Mouse (Mus musculus) embryonic facial prominence, embryonic 10.5 days (tissue): ENCODE data around the gene Ddx55. TPM values are rescaled to one million over a fixed set of nuclear protein-coding genes. Genes with fewer than 3 reads are reported as not detected.
"Not testable (repeated sequence)": the region's sequence is repeated elsewhere in the genome, so short reads cannot be mapped to it uniquely, and the experiment has no call there.

Experiments used
- DNase-seq: peaks from one replicate; pipeline ENCODE4 v3.0.0-alpha.2; 2017; ENCODE audit warnings: low spot score
- H3K27ac ChIP-seq: fragments of 300-500 bp; sonication (generic); replicated peaks from 2 replicates; pipeline ENCODE4 v1.5.1; 2016; ENCODE audit warnings: mild to moderate bottlenecking
- H3K27me3 ChIP-seq: fragments of 300-500 bp; sonication (generic); replicated peaks from 2 replicates; pipeline ENCODE4 v1.6.1; 2016; ENCODE audit warnings: low read depth, mild to moderate bottlenecking; ENCODE audit not compliant: poor library complexity, severe bottlenecking
- H3K36me3 ChIP-seq: fragments of 300-500 bp; sonication (generic); replicated peaks from 2 replicates; pipeline ENCODE4 v1.6.1; 2016; ENCODE audit warnings: mild to moderate bottlenecking, moderate library complexity
- H3K4me1 ChIP-seq: fragments of 300-500 bp; sonication (generic); 2 replicates; pipeline ENCODE4 v1.6.1; 2016
- H3K4me3 ChIP-seq: fragments of 300-500 bp; sonication (generic); 2 replicates; pipeline ENCODE4 v1.5.1; 2016; ENCODE audit warnings: mild to moderate bottlenecking, moderate library complexity
- H3K9me3 ChIP-seq: fragments of 300-500 bp; sonication (generic); 2 replicates; pipeline ENCODE4 v1.6.1; 2016; ENCODE audit warnings: mild to moderate bottlenecking
- WGBS: fragments of 180-500 bp; shearing (Covaris S2); methylation state at CpG from one replicate; pipeline ENCODE4 v1.1.7; 2016; 5-methylcytosine and 5-hydroxymethylcytosine counted together
- polyA plus RNA-seq: library from polyadenylated mRNA; unstranded; fragments of >200 nt; fragmentation: Nextera tagmentation; extraction: Ambion mirVana; gene quantifications from 2 replicates; pipeline ENCODE4 v1.2.1, GENCODE M21; 2016

Gene Ddx55
- polyA plus RNA-seq, 1 experiment from 2014 or later = 18.2 TPM

GRCm38 (mm10) chr5:124540905-124541601, 11.6 kb upstream of the Ddx55 start:
- Histone ChIP-seq H3K27me3 (no peaks in the 10 kb centered on the region), H3K4me3 (peak overlapping the region; percentile 99), H3K27ac (peak overlapping the region; percentile 92), H3K36me3 (peaks cover 39% of the 10 kb centered on the region), H3K4me1 (peaks cover 19% of the 10 kb centered on the region), H3K9me3 (no peaks in the 10 kb centered on the region)
- peak; percentile 70 for DNase-seq
- under 1% methylated on average over 84 of the region's 89 CpGs for WGBS

GRCm38 (mm10) chr5:124541602-124541973, 11.1 kb upstream of the Ddx55 start:
- Histone ChIP-seq H3K27me3 (no peaks in the 10 kb centered on the region), H3K27ac (peak overlapping the region; percentile 92), H3K4me3 (peak overlapping the region; percentile 99), H3K36me3 (peaks cover 44% of the 10 kb centered on the region), H3K4me1 (peaks cover 18% of the 10 kb centered on the region), H3K9me3 (no peaks in the 10 kb centered on the region)
- WGBS = 13% methylated on average over 8 of the region's 8 CpGs
- DNase-seq = no peak

- not testable (repeated sequence) for DNase-seq, H3K9me3 ChIP-seq, H3K4me3 ChIP-seq, H3K27me3 ChIP-seq, H3K27ac ChIP-seq
- Histone ChIP-seq H3K36me3 (peaks cover 56% of the 10 kb centered on the region), H3K4me1 (peaks cover 13% of the 10 kb centered on the region)
- 82% methylated on average over 4 of the region's 4 CpGs for WGBS
Observed at GRCm38 (mm10) chr5:124550737-124551136, 1.9 kb upstream of the Ddx55 start.

GRCm38 (mm10) chr5:124551349-124552093, 1.1 kb upstream of the Ddx55 start:
- not testable (repeated sequence) for DNase-seq, H3K9me3 ChIP-seq, H3K27me3 ChIP-seq
- Histone ChIP-seq H3K36me3 (peaks cover 56% of the 10 kb centered on the region), H3K4me1 (peaks cover 13% of the 10 kb centered on the region), H3K27ac (peak overlapping the region; percentile 83), H3K4me3 (peak overlapping the region; percentile 81)
- WGBS = 34% methylated on average over 5 of the region's 5 CpGs

GRCm38 (mm10) chr5:124552094-124552472, 581 bp upstream of the Ddx55 start:
- no peak for DNase-seq
- 12% methylated on average over 9 of the region's 9 CpGs for WGBS
- peaks cover 56% of the 10 kb centered on the region for H3K36me3 ChIP-seq
- H3K9me3 ChIP-seq = no peaks in the 10 kb centered on the region
- H3K4me3 ChIP-seq = peak overlapping the region; percentile 81
- H3K4me1 ChIP-seq = peaks cover 13% of the 10 kb centered on the region
- no peaks in the 10 kb centered on the region for H3K27me3 ChIP-seq
- peak overlapping the region; percentile 83 for H3K27ac ChIP-seq

- H3K4me3 ChIP-seq = peak overlapping the region; percentile 81
- no peaks in the 10 kb centered on the region for H3K9me3 ChIP-seq
- H3K36me3 ChIP-seq = peaks cover 56% of the 10 kb centered on the region
- DNase-seq = no peak
- H3K27ac ChIP-seq = no peak overlapping the region
- H3K4me1 ChIP-seq = peaks cover 13% of the 10 kb centered on the region
- 59% methylated on average over 6 of the region's 6 CpGs for WGBS
- no peaks in the 10 kb centered on the region for H3K27me3 ChIP-seq
Observed at GRCm38 (mm10) chr5:124553607-124554006, 943 bp downstream of the Ddx55 start.

GRCm38 (mm10) chr5:124555145-124555544, 2.5 kb downstream of the Ddx55 start:
- Histone ChIP-seq H3K27me3 (no peaks in the 10 kb centered on the region), H3K4me3 (no peak overlapping the region), H3K36me3 (peaks cover 67% of the 10 kb centered on the region), H3K4me1 (peaks cover 13% of the 10 kb centered on the region), H3K27ac (no peak overlapping the region), H3K9me3 (no peaks in the 10 kb centered on the region)
- WGBS = 85% methylated on average over 1 of the region's 1 CpGs
- DNase-seq = no peak

- Histone ChIP-seq H3K4me3 (no peak overlapping the region), H3K27ac (no peak overlapping the region), H3K27me3 (no peaks in the 10 kb centered on the region), H3K36me3 (peaks cover 100% of the 10 kb centered on the region), H3K4me1 (no peaks in the 10 kb centered on the region), H3K9me3 (no peaks in the 10 kb centered on the region)
- DNase-seq = no peak
- WGBS = 84% methylated on average over 12 of the region's 12 CpGs
Observed at GRCm38 (mm10) chr5:124571068-124571467, 18.4 kb downstream of the Ddx55 start.

GRCm38 (mm10) chr5:124575467-124575866, 22.8 kb downstream of the Ddx55 start:
- no peak for DNase-seq
- peaks cover 72% of the 10 kb centered on the region for H3K36me3 ChIP-seq
- 93% methylated on average over 7 of the region's 7 CpGs for whole genome bisulfite sequencing

GRCm38 (mm10) chr5:124578633-124579317, 26.1 kb downstream of the Ddx55 start, which contains the start of the genes Eif2b1 and Gtf2h3:
TSS of gene Eif2b1 (minus strand) at chr5:124579131.
TSS of gene Gtf2h3 (plus strand) at chr5:124579140.
- Histone ChIP-seq H3K36me3 (peaks cover 58% of the 10 kb centered on the region), H3K27ac (peak within 1 kb of the TSS; percentile 79), H3K27me3 (no peaks in the 10 kb centered on the region), H3K4me1 (peaks cover 21% of the 10 kb centered on the region), H3K9me3 (no peaks in the 10 kb centered on the region), H3K4me3 (peak within 1 kb of the TSS; percentile 86)
- DNase-seq = peak; percentile 95
- WGBS = 1% methylated on average over 51 of the region's 51 CpGs

More at GRCm38 (mm10) chr5:124575467-124575866, 22.8 kb downstream of the Ddx55 start:
- no peak overlapping the region for H3K27ac ChIP-seq
- peaks cover 19% of the 10 kb centered on the region for H3K4me1 ChIP-seq
- no peaks in the 10 kb centered on the region for H3K27me3 ChIP-seq
- H3K4me3 ChIP-seq = no peak overlapping the region
- H3K9me3 ChIP-seq = no peaks in the 10 kb centered on the region

- Histone ChIP-seq H3K36me3 (peaks cover 59% of the 10 kb centered on the region), H3K27ac (no peak overlapping the region), H3K4me3 (no peak overlapping the region), H3K9me3 (no peaks in the 10 kb centered on the region), H3K27me3 (no peaks in the 10 kb centered on the region), H3K4me1 (peaks cover 21% of the 10 kb centered on the region)
- DNase-seq = no peak
- 93% methylated on average over 5 of the region's 5 CpGs for WGBS
Observed at GRCm38 (mm10) chr5:124582515-124582914, 29.9 kb downstream of the Ddx55 start.

- Histone ChIP-seq H3K4me1 (no peaks in the 10 kb centered on the region), H3K9me3 (no peaks in the 10 kb centered on the region), H3K4me3 (no peak overlapping the region), H3K36me3 (peaks cover 91% of the 10 kb centered on the region), H3K27me3 (no peaks in the 10 kb centered on the region), H3K27ac (no peak overlapping the region)
- 93% methylated on average over 3 of the region's 3 CpGs for WGBS
- no peak for DNase-seq
Observed at GRCm38 (mm10) chr5:124592768-124593167, 40.1 kb downstream of the Ddx55 start.
